Mouse (Mus musculus): ENCODE results near the gene Stpg3.
A peak's percentile ranks its signal among the peaks of the same experiment; 100 is the strongest.

DNA sequence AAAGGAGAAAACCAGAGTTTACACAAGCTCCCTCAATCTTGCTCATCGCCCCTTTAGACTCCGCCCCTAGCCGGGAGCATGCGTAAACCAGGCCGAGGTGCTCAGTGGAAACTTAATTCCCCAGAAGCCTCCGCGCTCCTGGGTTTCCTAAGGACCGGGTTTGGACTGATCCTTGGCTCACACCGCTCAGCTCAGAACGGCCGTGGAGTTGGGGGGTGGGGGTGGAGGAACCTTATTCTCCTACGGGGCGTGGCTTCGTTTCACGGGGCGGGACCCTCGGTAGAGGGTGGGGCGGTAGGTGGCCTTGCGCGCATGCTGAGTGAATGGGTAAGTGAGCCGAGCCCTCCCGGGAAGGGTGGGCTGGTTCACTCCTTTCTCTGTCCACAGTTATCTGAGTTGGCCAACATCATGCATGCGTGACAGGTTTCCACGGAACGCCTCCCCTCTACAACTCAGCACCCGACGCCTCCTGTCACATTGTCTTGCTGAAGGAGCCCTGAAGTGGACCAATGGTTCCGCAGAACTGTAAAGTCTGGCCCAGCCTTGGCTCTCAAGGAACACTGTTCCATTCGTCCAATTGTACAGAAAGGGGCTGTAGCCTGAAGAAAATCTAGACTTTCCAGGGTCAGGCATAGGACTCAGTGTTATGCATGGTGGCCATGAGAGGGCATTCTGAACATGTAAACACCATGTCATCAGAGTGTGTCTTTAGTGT lies 26.4 kb upstream of the Stpg3 start:
- TF ChIP-seq CTCF (IDR thresholded peaks at IDR 0.05; ENCODE audit: low read depth, low read length) = no peak
- TF ChIP-seq POLR2A (IDR thresholded peaks at IDR 0.05; ENCODE audit: insufficient read depth, low read length) = peak; percentile 38
- 0 out of 2 replicates have a peak, but pooled peaks have one; percentile 45 for TF ChIP-seq EP300 (IDR thresholded peaks at IDR 0.05; ENCODE audit: insufficient read depth, low read depth, low read length)

All from ES-Bruce4 (cell line).